Mouse (Mus musculus): Measurements from ENCODE around the gene Olfr1058.
"Not testable (repeated sequence)": the region's sequence is repeated elsewhere in the genome, so short reads cannot be mapped to it uniquely, and the experiment has no call there.

Gene Olfr1058

DNA sequence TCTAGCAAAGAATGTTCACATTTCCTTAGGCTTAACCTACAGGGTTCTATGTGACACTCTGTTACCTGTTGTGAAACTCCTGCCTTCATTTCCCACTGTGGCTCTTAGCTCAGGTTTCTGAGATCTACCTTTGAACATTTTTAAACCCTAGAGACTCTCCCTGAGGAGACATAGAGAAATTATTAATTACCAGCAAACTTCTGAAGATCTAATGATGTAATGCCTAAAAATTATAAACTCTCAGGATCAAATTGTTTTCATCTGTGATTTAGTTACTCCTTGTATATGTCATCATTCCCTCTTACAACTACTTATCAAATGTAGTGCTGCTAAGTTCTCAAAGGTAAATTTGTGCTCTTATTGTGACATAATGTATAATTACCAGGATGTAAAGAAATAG, at the start of gene Olfr1058:
Gene Olfr1058, minus strand, starts transcription at position 101 of the 400 bp plus-strand sequence.
- not testable (repeated sequence) for DNase-seq

GRCm38 (mm10) chr2:86428511-86428910, 40.1 kb upstream of the Olfr1058 start:
- DNase-seq, result not testable (repeated sequence)

- not testable (repeated sequence) for DNase-seq
Observed at GRCm38 (mm10) chr2:86426649-86427048, 38.3 kb upstream of the Olfr1058 start, which contains the start of gene Olfr1062. Gene Olfr1062 (minus strand): TSS chr2:86426749.

- no peak for DNase-seq
Observed at GRCm38 (mm10) chr2:86413950-86414349, 25.6 kb upstream of the Olfr1058 start, which contains the start of gene Olfr1061. Gene Olfr1061 (minus strand): TSS chr2:86414050.

DNA sequence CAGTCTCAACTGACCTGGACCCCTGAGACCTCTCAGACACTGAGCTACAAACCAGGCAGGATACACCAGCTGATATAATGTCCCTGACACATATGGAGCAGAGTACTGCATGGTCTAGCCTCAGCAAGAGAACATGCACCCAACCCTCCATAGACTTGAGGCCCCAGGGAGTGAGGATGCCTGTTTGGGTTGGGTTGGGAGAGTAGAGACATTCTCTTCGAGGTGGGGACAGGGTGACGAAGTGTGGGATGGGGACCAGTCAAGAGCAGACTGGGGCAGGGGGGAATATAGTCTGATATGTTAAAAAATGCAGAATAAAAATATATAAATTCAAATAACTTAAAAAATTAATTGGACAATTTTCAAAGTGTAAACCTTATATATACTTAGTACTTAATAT, 6.8 kb upstream of the Olfr1058 start:
- DNase-seq, result no peak

DNA sequence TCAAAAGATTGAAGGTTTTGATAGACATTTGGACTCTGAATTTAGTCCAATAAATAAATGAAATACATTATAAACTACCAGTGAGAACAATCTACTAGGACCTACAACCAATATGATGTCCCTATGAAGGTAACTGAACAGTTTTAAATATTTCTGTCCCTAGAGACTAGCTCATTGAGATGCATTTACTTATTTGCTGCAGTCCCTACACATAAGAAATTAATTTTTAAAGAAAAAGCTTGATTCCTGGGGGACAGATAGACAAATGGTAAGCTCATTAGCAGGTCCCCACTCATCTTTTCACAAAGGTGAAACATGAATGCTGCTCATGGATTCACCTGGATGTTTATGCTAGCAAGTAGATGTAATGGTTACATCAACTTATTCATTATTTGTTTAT, 10.1 kb downstream of the Olfr1058 start, which contains the start of gene Olfr1057:
Gene Olfr1057, minus strand, starts transcription at position 101 of the 400 bp plus-strand sequence.
- DNase-seq, result no peak

DNA sequence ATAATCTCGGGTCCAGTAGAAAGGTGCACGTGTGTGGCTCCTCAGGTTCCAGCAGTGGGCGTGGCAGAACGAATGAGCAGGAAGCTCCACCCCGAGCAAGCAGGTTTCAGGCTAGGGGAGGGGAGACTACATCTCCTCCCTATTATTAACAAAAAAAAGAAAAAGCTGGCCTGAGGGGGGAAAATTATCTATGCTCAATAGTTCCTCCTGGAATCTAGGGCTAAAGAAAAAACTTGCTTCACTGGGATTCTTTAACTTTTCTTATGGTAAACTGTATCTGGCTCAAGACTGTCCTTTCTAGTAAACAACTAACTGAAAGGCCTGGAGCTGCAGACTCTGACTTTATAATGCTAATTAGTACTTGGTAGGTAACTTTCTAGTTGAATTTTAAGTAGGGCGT, 22.0 kb downstream of the Olfr1058 start:
- not testable (repeated sequence) for DNase-seq

DNA sequence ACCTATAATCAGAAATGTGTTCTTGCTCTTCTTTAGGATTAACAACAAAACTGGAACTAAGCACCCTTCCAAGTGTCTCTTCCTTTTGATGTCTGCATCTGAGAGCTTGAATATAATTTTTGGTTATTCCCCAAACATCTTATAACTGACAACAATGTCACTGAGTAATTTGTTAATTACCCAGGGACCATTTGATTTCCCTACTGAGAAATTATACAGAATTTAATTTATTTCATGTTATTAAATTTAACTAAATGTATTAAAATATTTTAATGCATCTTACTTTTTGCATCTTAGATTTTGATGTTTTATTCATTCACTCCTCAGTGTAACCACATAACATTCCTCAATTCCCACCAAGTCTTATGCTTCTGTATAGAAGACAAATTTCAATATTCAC, 26.0 kb downstream of the Olfr1058 start, which contains the start of gene Olfr1056:
Gene Olfr1056, minus strand, starts transcription at position 101 of the 400 bp plus-strand sequence.
- DNase-seq, result no peak

DNA sequence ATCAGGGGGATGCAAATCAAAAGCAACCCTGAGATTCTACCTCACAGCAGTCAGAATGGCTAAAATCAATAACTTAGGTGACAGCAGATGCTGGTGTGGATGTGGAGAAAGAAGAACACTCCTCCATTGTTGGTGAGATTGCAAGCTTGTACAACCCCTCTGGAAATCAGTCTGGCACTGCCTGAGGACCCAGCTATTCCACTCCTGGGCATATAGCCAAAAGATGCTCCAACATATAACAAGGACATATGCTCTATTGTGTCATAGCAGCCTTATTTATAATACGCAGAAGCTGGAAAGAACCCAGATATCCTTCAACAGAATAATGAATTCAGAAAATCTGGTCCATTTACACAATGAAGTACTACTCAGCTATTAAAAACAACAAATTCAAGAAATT, 36.6 kb downstream of the Olfr1058 start:
- not testable (repeated sequence) for DNase-seq

DNA sequence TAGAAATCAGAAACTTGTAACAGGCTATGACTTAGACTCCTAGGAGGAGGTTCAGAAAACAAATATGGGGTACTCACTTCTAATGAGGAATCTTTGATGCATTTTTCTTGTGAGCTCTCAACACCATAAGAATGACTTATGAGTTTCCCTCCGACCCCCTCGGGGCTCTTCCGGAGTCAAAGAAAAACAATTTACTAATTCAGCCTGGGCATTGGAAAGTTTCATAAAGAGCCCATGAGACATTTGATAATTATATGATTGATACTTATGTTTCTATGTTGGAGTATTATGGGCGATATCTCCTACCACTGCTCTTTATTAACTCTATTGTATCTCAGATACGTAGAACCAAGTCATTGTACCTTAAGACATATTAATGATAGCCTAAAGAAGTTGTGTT, 38.2 kb downstream of the Olfr1058 start, which contains the start of gene Olfr1055:
Gene Olfr1055, minus strand, starts transcription at position 101 of the 400 bp plus-strand sequence.
- no peak for DNase-seq

DNA sequence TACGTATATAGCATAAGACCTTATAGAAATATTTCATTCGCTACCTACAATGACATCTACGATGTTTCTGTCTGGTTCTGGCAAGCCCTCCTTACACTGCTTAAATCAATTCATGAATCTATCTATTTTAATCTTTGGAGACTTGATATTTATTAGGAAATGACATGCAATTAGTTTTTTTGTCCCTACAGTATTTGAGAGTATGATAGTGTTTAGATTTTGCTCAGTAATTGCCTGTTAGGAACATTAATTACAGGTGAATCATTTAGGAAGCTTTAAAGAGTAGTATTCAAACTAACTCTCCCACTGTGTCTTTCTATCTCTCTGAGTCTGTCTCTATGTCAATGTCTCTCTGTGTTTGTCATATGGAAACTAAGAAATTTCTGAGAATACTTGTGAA, 53.0 kb downstream of the Olfr1058 start, which contains the start of gene Olfr1054:
Gene Olfr1054, minus strand, starts transcription at position 101 of the 400 bp plus-strand sequence.
- no peak for DNase-seq
